Mouse (Mus musculus) stomach, adult 2 months (tissue): ENCODE measurements around the gene Pou4f1. TPM values are rescaled to one million over a fixed set of nuclear protein-coding genes. Genes with fewer than 3 reads are reported as not detected.

ENCODE experiments used
- polyA plus RNA-seq: library from polyadenylated mRNA; depleted of rRNA; stranded (reverse); fragments of >200 nt; gene quantifications from 2 replicates; pipeline ENCODE4 v1.2.3, GENCODE M21; 2012; rRNA removed

Gene Pou4f1
- polyA plus RNA-seq, result 0.02 and 0.14 TPM in 2 replicates

DNA sequence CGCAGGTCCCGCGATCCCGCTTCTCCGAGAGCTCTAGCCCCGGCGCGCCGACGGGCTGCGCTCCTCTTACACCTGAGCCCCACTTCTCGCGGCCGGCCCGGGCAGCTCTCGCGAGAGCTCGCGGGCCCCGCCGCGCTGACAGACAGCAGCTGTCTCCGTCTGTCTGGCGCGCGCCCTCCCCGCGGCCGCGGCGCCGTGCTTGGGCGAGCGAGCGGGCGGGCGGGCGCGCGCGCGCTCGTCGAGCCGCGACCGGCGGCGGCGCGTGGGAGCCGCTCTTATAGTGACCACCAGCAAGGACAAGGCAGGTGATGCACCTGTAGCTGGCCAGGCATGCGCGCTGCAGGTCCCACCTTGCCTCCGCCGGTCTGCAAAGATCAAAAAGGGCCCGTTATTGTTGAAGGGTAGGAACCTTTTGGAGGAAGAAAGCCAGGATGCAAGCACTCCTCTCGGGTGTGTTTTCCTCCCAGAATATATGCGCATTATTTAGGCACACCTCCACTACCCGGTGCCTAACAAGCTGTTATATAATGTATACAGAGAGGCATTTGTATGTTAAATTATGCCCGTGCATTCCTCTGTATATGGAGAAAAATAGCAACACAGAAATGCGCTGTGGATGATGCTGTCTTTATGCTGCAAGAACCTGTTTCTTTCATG lies at the start of gene Pou4f1:
TSS of gene Pou4f1 (minus strand) at position 34 of the 657 bp plus-strand sequence.

Other genes with a start within 250 kb of the Pou4f1 start
- 0.80 and 0.90 TPM in 2 replicates for gene Rnf219, start 54.6 kb upstream of the Pou4f1 start, polyA plus RNA-seq